Mouse (Mus musculus) E14TG2a.4 (cell line): Measurements from ENCODE around the gene Mtcl1.

Experiments
- CTCF ChIP-seq: conservative IDR thresholded peaks from 2 replicates; pipeline ENCODE4 v1.5.1; 2014; ENCODE audit warnings: low read length
- NANOG ChIP-seq: IDR thresholded peaks from 2 replicates; pipeline ENCODE4 v1.6.1; 2014; ENCODE audit warnings: borderline replicate concordance, low read length, mixed read lengths

DNA sequence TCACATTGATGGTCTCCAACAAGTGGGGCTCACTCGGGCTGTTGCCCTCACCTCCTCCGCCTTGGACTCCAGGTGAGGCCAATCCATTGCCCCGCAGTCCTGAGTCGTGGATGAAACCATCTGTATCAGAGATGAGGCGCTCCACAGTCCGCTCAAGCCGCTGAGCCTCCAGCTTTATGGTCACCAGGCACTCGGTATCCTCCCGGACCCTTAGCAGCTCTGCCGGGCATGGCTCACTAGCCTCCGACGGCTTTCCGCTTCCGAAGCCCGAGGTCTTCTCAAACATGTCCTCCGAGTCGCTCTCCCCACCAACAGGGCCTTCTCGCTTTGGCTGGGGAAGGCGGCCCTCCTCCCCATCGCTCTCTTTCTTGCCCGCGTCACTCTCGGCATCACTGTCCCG lies 70.2 kb downstream of the Mtcl1 start:
- TF ChIP-seq CTCF (no peak), NANOG (no peak)
